Mouse (Mus musculus) lung, embryonic 15.5 days (tissue): Measurements from ENCODE around the gene Psmd12. TPM values are rescaled to one million over a fixed set of nuclear protein-coding genes. Genes with fewer than 3 reads are reported as not detected.

ENCODE experiments used
- ATAC-seq: fragments of 200-750 bp; cut with Nextera tagmentation; 2 replicates; pipeline ENCODE4 v1.8.0; 2017; ENCODE audit warnings: moderate number of reproducible peaks, borderline replicate concordance; ENCODE audit not compliant: low FRiP score, low TSS enrichment; ENCODE audit errors: extremely low read depth
- H3K27ac ChIP-seq: fragments of 300-500 bp; sonication (generic); 2 replicates; pipeline ENCODE4 v1.5.1; 2015; ENCODE audit warnings: moderate library complexity, mild to moderate bottlenecking, inconsistent platforms
- H3K27me3 ChIP-seq: fragments of 300-500 bp; sonication (generic); 2 replicates; pipeline ENCODE4 v1.6.1; 2015; ENCODE audit warnings: inconsistent platforms
- H3K36me3 ChIP-seq: fragments of 300-500 bp; sonication (generic); 2 replicates; pipeline ENCODE4 v1.6.1; 2015; ENCODE audit warnings: inconsistent platforms
- H3K4me1 ChIP-seq: fragments of 300-500 bp; sonication (generic); 2 replicates; pipeline ENCODE4 v1.6.1; 2015; ENCODE audit warnings: inconsistent platforms
- H3K4me2 ChIP-seq: fragments of 300-500 bp; sonication (generic); 2 replicates; pipeline ENCODE4 v1.6.1; 2015; ENCODE audit warnings: inconsistent platforms, mild to moderate bottlenecking, moderate library complexity
- H3K4me3 ChIP-seq: fragments of 300-500 bp; sonication (generic); 2 replicates; pipeline ENCODE4 v1.5.1; 2015; ENCODE audit warnings: mild to moderate bottlenecking, inconsistent platforms
- H3K9ac ChIP-seq: fragments of 300-500 bp; sonication (generic); 2 replicates; pipeline ENCODE4 v1.6.1; 2015; ENCODE audit warnings: inconsistent platforms
- H3K9me3 ChIP-seq: fragments of 300-500 bp; sonication (generic); 2 replicates; pipeline ENCODE4 v1.6.1; 2016; ENCODE audit warnings: inconsistent platforms
- WGBS: fragments of 180-500 bp; shearing (Covaris S2); methylation state at CpG from one replicate; pipeline ENCODE4 v1.1.7; 2015; 5-methylcytosine and 5-hydroxymethylcytosine counted together
- polyA plus RNA-seq: library from polyadenylated mRNA; unstranded; fragments of >200 nt; fragmentation: Nextera tagmentation; extraction: Ambion mirVana; gene quantifications from 2 replicates; pipeline ENCODE4 v1.2.1, GENCODE M21; 2015

Psmd12 gene
- polyA plus RNA-seq, 1 experiment from 2014 or later = 178 TPM

- no peaks in the 10 kb centered on the region for H3K27me3 ChIP-seq
- no peaks in the 10 kb centered on the region for H3K9me3 ChIP-seq
- H3K4me3 ChIP-seq = no peak overlapping the region
- no peak for ATAC-seq
- H3K4me1 ChIP-seq = no peaks in the 10 kb centered on the region
- no peak overlapping the region for H3K27ac ChIP-seq
- H3K4me2 ChIP-seq = no peak overlapping the region
- no peaks in the 10 kb centered on the region for H3K36me3 ChIP-seq
- H3K9ac ChIP-seq = no peak overlapping the region
- WGBS = 56% methylated on average over 1 of the region's 1 CpGs
These were observed 41.9 kb downstream of the Psmd12 start for GRCm38 (mm10) chr11:107521153-107521552.

- no peak overlapping the region for H3K9ac ChIP-seq
- H3K4me3 ChIP-seq = no peak overlapping the region
- no peak overlapping the region for H3K4me2 ChIP-seq
- H3K36me3 ChIP-seq = no peaks in the 10 kb centered on the region
- no peaks in the 10 kb centered on the region for H3K27me3 ChIP-seq
- no peaks in the 10 kb centered on the region for H3K9me3 ChIP-seq
- H3K27ac ChIP-seq = no peak overlapping the region
- 62% methylated on average over 1 of the region's 1 CpGs for WGBS
- peaks cover 6% of the 10 kb centered on the region; the same call in 1 of the 2 replicates for H3K4me1 ChIP-seq
- no peak for ATAC-seq
These were observed 45.7 kb downstream of the Psmd12 start for GRCm38 (mm10) chr11:107524966-107525365.

- 60% methylated on average over 3 of the region's 3 CpGs for WGBS
These were observed 48.3 kb downstream of the Psmd12 start for GRCm38 (mm10) chr11:107527632-107528031.

GRCm38 (mm10) chr11:107529320-107529719 is 50.0 kb downstream of the Psmd12 start:
- peaks cover 6% of the 10 kb centered on the region; the same call in 1 of the 2 replicates for H3K4me1 ChIP-seq

More at GRCm38 (mm10) chr11:107527632-107528031, 48.3 kb downstream of the Psmd12 start:
- H3K9me3 ChIP-seq = no peaks in the 10 kb centered on the region
- H3K9ac ChIP-seq = no peak overlapping the region
- ATAC-seq = no peak
- H3K27ac ChIP-seq = no peak overlapping the region
- no peaks in the 10 kb centered on the region for H3K36me3 ChIP-seq
- H3K27me3 ChIP-seq = no peaks in the 10 kb centered on the region
- H3K4me3 ChIP-seq = no peak overlapping the region
- H3K4me2 ChIP-seq = no peak overlapping the region
- H3K4me1 ChIP-seq = peaks cover 6% of the 10 kb centered on the region; the same call in 1 of the 2 replicates

GRCm38 (mm10) chr11:107531445-107531844 is 52.2 kb downstream of the Psmd12 start:
- 73% methylated on average over 4 of the region's 4 CpGs for WGBS
- no peak overlapping the region for H3K4me2 ChIP-seq
- H3K9ac ChIP-seq = no peak overlapping the region
- no peaks in the 10 kb centered on the region for H3K27me3 ChIP-seq
- H3K4me3 ChIP-seq = no peak overlapping the region
- ATAC-seq = no peak
- no peak overlapping the region for H3K27ac ChIP-seq
- peaks cover 6% of the 10 kb centered on the region; the same call in 1 of the 2 replicates for H3K4me1 ChIP-seq
- no peaks in the 10 kb centered on the region for H3K36me3 ChIP-seq
- no peaks in the 10 kb centered on the region for H3K9me3 ChIP-seq

More at GRCm38 (mm10) chr11:107529320-107529719, 50.0 kb downstream of the Psmd12 start:
- Histone ChIP-seq H3K4me2 (no peak overlapping the region), H3K27me3 (no peaks in the 10 kb centered on the region), H3K27ac (0 out of 2 replicates have a peak overlapping the region, but pooled peaks have one; percentile 6), H3K36me3 (no peaks in the 10 kb centered on the region), H3K9me3 (no peaks in the 10 kb centered on the region), H3K4me3 (no peak overlapping the region), H3K9ac (no peak overlapping the region)
- 47% methylated on average over 8 of the region's 8 CpGs for WGBS
- ATAC-seq = peak; percentile 64; the same call in 1 of the 2 replicates

DNA sequence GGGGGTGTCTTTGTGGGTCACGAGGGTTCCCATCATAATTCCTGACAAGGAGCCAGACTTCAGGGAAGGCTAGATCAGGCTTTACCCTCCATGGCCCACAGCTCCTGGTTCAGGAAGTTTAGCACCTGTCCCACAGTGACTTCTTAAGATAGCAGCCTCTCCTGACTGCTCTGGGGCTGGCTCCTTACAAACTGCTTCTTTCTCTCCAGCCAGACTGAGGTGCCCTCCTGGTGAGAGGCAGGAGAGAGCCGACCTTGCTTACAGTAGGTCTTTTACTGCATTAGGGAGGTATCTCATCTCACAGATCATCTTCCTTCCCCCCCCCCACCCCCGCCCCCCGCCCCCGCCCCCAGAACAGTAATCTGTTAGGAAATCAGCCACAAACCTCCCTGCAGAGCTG is 53.0 kb downstream of the Psmd12 start:
- Histone ChIP-seq H3K4me2 (no peak overlapping the region), H3K27me3 (no peaks in the 10 kb centered on the region), H3K27ac (no peak overlapping the region), H3K9ac (no peak overlapping the region), H3K4me1 (peaks cover 6% of the 10 kb centered on the region; the same call in 1 of the 2 replicates), H3K9me3 (no peaks in the 10 kb centered on the region), H3K4me3 (no peak overlapping the region), H3K36me3 (no peaks in the 10 kb centered on the region)
- no peak for ATAC-seq
- WGBS = 31% methylated on average over 5 of the region's 5 CpGs

GRCm38 (mm10) chr11:107538994-107539393 is 59.7 kb downstream of the Psmd12 start:
- Histone ChIP-seq H3K36me3 (no peaks in the 10 kb centered on the region), H3K27me3 (no peaks in the 10 kb centered on the region), H3K9me3 (no peaks in the 10 kb centered on the region), H3K9ac (no peak overlapping the region), H3K4me2 (no peak overlapping the region), H3K4me1 (no peaks in the 10 kb centered on the region), H3K4me3 (no peak overlapping the region), H3K27ac (no peak overlapping the region)
- 81% methylated on average over 4 of the region's 4 CpGs for WGBS
- no peak for ATAC-seq

- Histone ChIP-seq H3K27ac (no peak overlapping the region), H3K9me3 (no peaks in the 10 kb centered on the region), H3K36me3 (no peaks in the 10 kb centered on the region), H3K4me2 (no peak overlapping the region), H3K4me1 (no peaks in the 10 kb centered on the region), H3K4me3 (no peak overlapping the region), H3K9ac (no peak overlapping the region), H3K27me3 (no peaks in the 10 kb centered on the region)
- 44% methylated on average over 1 of the region's 1 CpGs for whole genome bisulfite sequencing
- ATAC-seq = no peak
These were observed 61.1 kb downstream of the Psmd12 start for GRCm38 (mm10) chr11:107540339-107540738.

GRCm38 (mm10) chr11:107545747-107546476 is 66.6 kb downstream of the Psmd12 start:
- H3K27ac ChIP-seq = no peak overlapping the region
- H3K4me3 ChIP-seq = peak overlapping the region; percentile 99; the same call in 1 of the 2 replicates
- H3K36me3 ChIP-seq = peaks cover 14% of the 10 kb centered on the region; the same call in 1 of the 2 replicates
- peaks cover 19% of the 10 kb centered on the region for H3K4me1 ChIP-seq
- H3K9ac ChIP-seq = no peak overlapping the region
- H3K9me3 ChIP-seq = no peaks in the 10 kb centered on the region
- no peak for ATAC-seq
- peak overlapping the region; percentile 98 for H3K4me2 ChIP-seq
- WGBS = 25% methylated on average over 13 of the region's 13 CpGs
- no peaks in the 10 kb centered on the region for H3K27me3 ChIP-seq

GRCm38 (mm10) chr11:107546667-107547301 is 67.5 kb downstream of the Psmd12 start:
- WGBS = 0% methylated on average over 37 of the region's 37 CpGs
- H3K36me3 ChIP-seq = peaks cover 17% of the 10 kb centered on the region; the same call in 1 of the 2 replicates
- H3K9me3 ChIP-seq = no peaks in the 10 kb centered on the region
- H3K27me3 ChIP-seq = no peaks in the 10 kb centered on the region
- H3K4me1 ChIP-seq = peaks cover 19% of the 10 kb centered on the region
- H3K9ac ChIP-seq = peak overlapping the region; percentile 53
- H3K4me2 ChIP-seq = peak overlapping the region; percentile 98
- peak overlapping the region; percentile 99 for H3K4me3 ChIP-seq
- ATAC-seq = peak; percentile 47
- peak overlapping the region; percentile 83 for H3K27ac ChIP-seq

GRCm38 (mm10) chr11:107547351-107548203 is 68.3 kb downstream of the Psmd12 start, which contains the start of gene Helz:
Gene Helz (plus strand): TSS chr11:107547930.
- H3K27me3 ChIP-seq = no peaks in the 10 kb centered on the region
- H3K9me3 ChIP-seq = no peaks in the 10 kb centered on the region
- peak; percentile 79 for ATAC-seq
- peaks cover 19% of the 10 kb centered on the region for H3K4me1 ChIP-seq
- peaks cover 20% of the 10 kb centered on the region; the same call in 1 of the 2 replicates for H3K36me3 ChIP-seq
- H3K9ac ChIP-seq = peak within 1 kb of the TSS; percentile 93
- WGBS = under 1% methylated on average over 68 of the region's 70 CpGs
- peak within 1 kb of the TSS; percentile 99 for H3K4me3 ChIP-seq
- H3K4me2 ChIP-seq = peak within 1 kb of the TSS; percentile 98
- peak within 1 kb of the TSS; percentile 83 for H3K27ac ChIP-seq
